Mouse (Mus musculus) MEL (cell line): ENCODE data around the gene Map3k20. TPM values are rescaled to one million over a fixed set of nuclear protein-coding genes. Genes with fewer than 3 reads are reported as not detected.

ENCODE experiments used
- DNase-seq: peaks from one replicate; pipeline ENCODE4 v3.0.0; 2011; ENCODE audit warnings: low read depth, low spot score
- H3K27ac ChIP-seq: 2 replicates; pipeline ENCODE4 v1.5.1; 2012; ENCODE audit warnings: low read depth, mild to moderate bottlenecking, control low read depth, low read length, moderate library complexity; ENCODE audit not compliant: control insufficient read depth
- H3K27me3 ChIP-seq, 2 experiments: fragments of 150-350 bp in 1 of 2; sonication (generic) in 1 of 2; 2 replicates each; pipeline ENCODE4 v1.6.1; 2012; ENCODE audit warnings: low read length in 2 of 2, mild to moderate bottlenecking in 2 of 2, improper control_type of control experiment in 1 of 2, moderate library complexity in 1 of 2; ENCODE audit not compliant: insufficient read depth in 2 of 2, control insufficient read depth in 1 of 2
- H3K36me3 ChIP-seq, 2 experiments: 2 replicates each; pipeline ENCODE4 v1.6.1; 2012 to 2014; ENCODE audit warnings: low read length in 2 of 2, improper control_type of control experiment in 1 of 2, inconsistent platforms in 1 of 2, mild to moderate bottlenecking in 1 of 2; ENCODE audit not compliant: insufficient read depth in 2 of 2, control insufficient read depth in 1 of 2
- H3K4me1 ChIP-seq, 2 experiments: fragments of 150-350 bp in 1 of 2; sonication (generic) in 1 of 2; 2 replicates each; pipeline ENCODE4 v1.6.1; 2012; ENCODE audit warnings: low read length in 2 of 2, improper control_type of control experiment in 1 of 2, mild to moderate bottlenecking in 1 of 2; ENCODE audit not compliant: insufficient read depth in 2 of 2, control insufficient read depth in 1 of 2
- H3K4me3 ChIP-seq, 2 experiments: fragments of 150-350 bp in 1 of 2; sonication (generic) in 1 of 2; 2 replicates each; pipeline ENCODE4 v1.5.1; 2012; ENCODE audit warnings: low read depth in 2 of 2, low read length in 2 of 2, mild to moderate bottlenecking in 2 of 2, moderate library complexity in 2 of 2, control low read depth in 1 of 2, improper control_type of control experiment in 1 of 2; ENCODE audit not compliant: control insufficient read depth in 1 of 2, insufficient read depth in 1 of 2
- H3K79me2 ChIP-seq: 2 replicates; pipeline ENCODE4 v1.6.1; 2012; ENCODE audit warnings: mild to moderate bottlenecking, low read length, moderate library complexity; ENCODE audit not compliant: control insufficient read depth, poor library complexity, insufficient read depth
- H3K9ac ChIP-seq: 2 replicates; pipeline ENCODE4 v1.6.1; 2012; ENCODE audit warnings: low read depth, mild to moderate bottlenecking, control low read depth, low read length, moderate library complexity; ENCODE audit not compliant: control insufficient read depth, poor library complexity, severe bottlenecking
- H3K9me3 ChIP-seq: fragments of 150-350 bp; sonication (generic); replicated peaks from 2 replicates; pipeline ENCODE4 v1.6.1; 2012; ENCODE audit warnings: mild to moderate bottlenecking, low read length, improper control_type of control experiment, moderate library complexity; ENCODE audit not compliant: insufficient read depth
- CTCF ChIP-seq, 3 experiments: IDR thresholded peaks in 2 of 3; conservative IDR thresholded peaks in 1 of 3; 2 replicates each; pipeline ENCODE4 v1.5.1; 2011 to 2012; ENCODE audit warnings: low read length in 3 of 3, low read depth in 2 of 3, mild to moderate bottlenecking in 2 of 3, improper control_type of control experiment in 1 of 3, inconsistent platforms in 1 of 3, mixed read lengths in 1 of 3, moderate library complexity in 1 of 3; ENCODE audit not compliant: control insufficient read depth in 1 of 3, insufficient read depth in 1 of 3, poor library complexity in 1 of 3, severe bottlenecking in 1 of 3
- ELF1 ChIP-seq: IDR thresholded peaks from 2 replicates; pipeline ENCODE4 v1.6.1; 2014; ENCODE audit warnings: low read depth, mild to moderate bottlenecking, inconsistent platforms, low read length, improper control_type of control experiment, moderate library complexity
- EP300 ChIP-seq, 2 experiments: IDR thresholded peaks; 2 replicates each; pipeline ENCODE4 v1.6.1; 2011; ENCODE audit warnings: improper control_type of control experiment in 2 of 2, low read length in 2 of 2, low read depth in 1 of 2, mild to moderate bottlenecking in 1 of 2
- ETS1 ChIP-seq: IDR thresholded peaks from 2 replicates; pipeline ENCODE4 v1.6.1; 2012; ENCODE audit warnings: low read depth, mild to moderate bottlenecking, inconsistent platforms, low read length, improper control_type of control experiment, moderate library complexity
- GATA1 ChIP-seq: IDR thresholded peaks from 2 replicates; pipeline ENCODE4 v1.6.1; 2011; ENCODE audit warnings: low read depth, low read length, improper control_type of control experiment
- HCFC1 ChIP-seq: IDR thresholded peaks from 2 replicates; pipeline ENCODE4 v1.6.1; 2012; ENCODE audit warnings: low read depth, mild to moderate bottlenecking, inconsistent platforms, low read length, improper control_type of control experiment, moderate library complexity
- JUND ChIP-seq: IDR thresholded peaks from 2 replicates; pipeline ENCODE4 v1.6.1; 2011; ENCODE audit warnings: low read depth, mild to moderate bottlenecking, improper control_type of control experiment, low read length
- MAFK ChIP-seq: IDR thresholded peaks from 2 replicates; pipeline ENCODE4 v1.6.1; 2011; ENCODE audit warnings: low read depth, mild to moderate bottlenecking, low read length, improper control_type of control experiment, borderline replicate concordance
- MEF2A ChIP-seq: IDR thresholded peaks from 2 replicates; pipeline ENCODE4 v1.6.1; 2014; ENCODE audit warnings: low read depth, mild to moderate bottlenecking, inconsistent platforms, low read length, improper control_type of control experiment; ENCODE audit not compliant: poor library complexity, insufficient replicate concordance, severe bottlenecking; ENCODE audit errors: extremely low read depth
- MXI1 ChIP-seq: IDR thresholded peaks from 2 replicates; pipeline ENCODE4 v1.6.1; 2011; ENCODE audit warnings: mild to moderate bottlenecking, low read depth, low read length, improper control_type of control experiment
- MYC ChIP-seq: IDR thresholded peaks from 2 replicates; pipeline ENCODE4 v1.6.1; 2011; ENCODE audit warnings: low read depth, mild to moderate bottlenecking, low read length, improper control_type of control experiment, moderate library complexity
- NELFE ChIP-seq: IDR thresholded peaks from 2 replicates; pipeline ENCODE4 v1.6.1; 2011; ENCODE audit warnings: low read depth, low read length, improper control_type of control experiment
- NRF1 ChIP-seq: IDR thresholded peaks from 2 replicates; pipeline ENCODE4 v1.6.1; 2014; ENCODE audit warnings: low read depth, mild to moderate bottlenecking, inconsistent platforms, low read length, improper control_type of control experiment, moderate library complexity; ENCODE audit not compliant: poor library complexity, insufficient read depth, severe bottlenecking
- POLR2A ChIP-seq, 2 experiments: IDR thresholded peaks; 2 replicates each; pipeline ENCODE4 v1.6.1; 2011 to 2012; ENCODE audit warnings: low read length in 2 of 2, mild to moderate bottlenecking in 2 of 2, control low read depth in 1 of 2, improper control_type of control experiment in 1 of 2, low read depth in 1 of 2, moderate library complexity in 1 of 2; ENCODE audit not compliant: control insufficient read depth in 1 of 2, insufficient read depth in 1 of 2, poor library complexity in 1 of 2
- POLR2AphosphoS5 ChIP-seq: IDR thresholded peaks from 2 replicates; pipeline ENCODE4 v1.6.1; 2012; ENCODE audit warnings: low read depth, borderline replicate concordance, mild to moderate bottlenecking, inconsistent platforms, low read length, moderate library complexity, mixed read lengths
- RAD21 ChIP-seq: IDR thresholded peaks from 2 replicates; pipeline ENCODE4 v1.6.1; 2011; ENCODE audit warnings: mild to moderate bottlenecking, low read depth, low read length, improper control_type of control experiment
- SIN3A ChIP-seq: IDR thresholded peaks from 2 replicates; pipeline ENCODE4 v1.6.1; 2012; ENCODE audit warnings: low read length, improper control_type of control experiment, inconsistent platforms
- TAL1 ChIP-seq: IDR thresholded peaks from 2 replicates; pipeline ENCODE4 v1.6.1; 2012; ENCODE audit warnings: mild to moderate bottlenecking, inconsistent platforms, low read length, moderate library complexity, mixed read lengths
- TBP ChIP-seq: IDR thresholded peaks from 2 replicates; pipeline ENCODE4 v1.8.0; 2011; ENCODE audit warnings: low read depth, low read length, improper control_type of control experiment
- TCF12 ChIP-seq: IDR thresholded peaks from 2 replicates; pipeline ENCODE4 v1.6.1; 2014; ENCODE audit warnings: low read depth, mild to moderate bottlenecking, inconsistent platforms, low read length, improper control_type of control experiment, moderate library complexity
- UBTF ChIP-seq: IDR thresholded peaks from 2 replicates; pipeline ENCODE4 v1.6.1; 2012; ENCODE audit warnings: low read depth, mild to moderate bottlenecking, inconsistent platforms, low read length, improper control_type of control experiment, moderate library complexity, borderline replicate concordance; ENCODE audit not compliant: insufficient read depth
- ZKSCAN1 ChIP-seq: IDR thresholded peaks from 2 replicates; pipeline ENCODE4 v1.6.1; 2012; ENCODE audit warnings: low read depth, mild to moderate bottlenecking, inconsistent platforms, low read length, improper control_type of control experiment, moderate library complexity
- ZMIZ1 ChIP-seq: IDR thresholded peaks from 2 replicates; pipeline ENCODE4 v1.6.1; 2012; ENCODE audit warnings: low read depth, mild to moderate bottlenecking, inconsistent platforms, low read length, improper control_type of control experiment, moderate library complexity
- polyA plus RNA-seq, 2 experiments: library from polyadenylated mRNA; stranded (reverse) in 1 of 2; unstranded in 1 of 2; fragments of >175 nt in 1 of 2; fragments of >200 nt in 1 of 2; gene quantifications; 2 replicates each; pipeline versions ENCODE4 v1.2.1 to v1.2.4; 2012; ENCODE audit warnings: low replicate concordance in 2 of 2, low read depth in 1 of 2; ENCODE audit not compliant: insufficient read length in 2 of 2, insufficient read depth in 1 of 2, missing spikeins in 1 of 2
- total RNA-seq: library from RNA; depleted of rRNA; stranded (reverse); fragments of 300-350 nt; gene quantifications from 2 replicates; pipeline ENCODE4 v1.2.3, GENCODE M21; 2012

Map3k20 gene
- total and polyA plus RNA-seq, 3 experiments = 7.4 to 9.6 TPM; not detected in 1

DNA sequence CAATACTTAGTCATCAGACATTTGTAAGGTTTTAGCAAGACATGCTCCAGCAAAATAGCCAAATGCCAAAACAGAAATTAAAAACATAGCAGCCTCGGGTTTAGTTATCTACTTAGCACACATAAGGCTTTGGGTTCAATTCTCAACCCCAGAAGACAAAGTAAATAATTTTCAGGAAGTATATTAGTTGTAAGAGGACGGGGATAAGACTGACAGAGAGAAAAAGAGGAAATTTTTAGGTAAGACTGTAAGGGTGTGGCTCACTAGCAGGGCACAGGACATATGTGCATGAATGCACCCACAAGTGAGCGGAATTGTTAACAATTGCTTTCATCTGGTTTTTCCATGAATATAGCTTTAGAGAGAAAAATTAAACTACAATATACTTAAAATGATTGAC lies 158.5 kb downstream of the Map3k20 start:
- H3K9ac ChIP-seq = no peak overlapping the region
- TF ChIP-seq TAL1 = peak; percentile 10; the same call in 1 of the 2 replicates
- TF ChIP-seq HCFC1 = no peak
- TF ChIP-seq MAFK = no peak
- TF ChIP-seq MXI1 = no peak
- peak; percentile 46; the same call in 1 of the 2 replicates for TF ChIP-seq TBP
- no peak for TF ChIP-seq POLR2A (IDR thresholded peaks at IDR 0.05; ENCODE audit: control insufficient read depth in 1 of 2, insufficient read depth in 1 of 2, low read depth in 1 of 2, low read length in 2 of 2, poor library complexity in 1 of 2)
- TF ChIP-seq GATA1 = peak; percentile 29; the same call in 1 of the 2 replicates
- TF ChIP-seq SIN3A = peak; percentile 43
- TF ChIP-seq RAD21 = no peak
- peak; percentile 56; the same call in 1 of the 2 replicates for TF ChIP-seq JUND
- no peak for TF ChIP-seq ZKSCAN1
- TF ChIP-seq MYC = 0 out of 2 replicates have a peak, but pooled peaks have one; percentile 32
- TF ChIP-seq MEF2A = no peak
- TF ChIP-seq TCF12 = peak; percentile 39; the same call in 1 of the 2 replicates
- TF ChIP-seq POLR2AphosphoS5 = no peak
- TF ChIP-seq UBTF = no peak
- no peak for TF ChIP-seq ZMIZ1
- no peak for TF ChIP-seq NELFE
- TF ChIP-seq CTCF (IDR thresholded peaks at IDR 0.05 in 2 of 3, conservative IDR thresholded peaks at IDR 0.05 in 1 of 3; ENCODE audit: control insufficient read depth in 1 of 3, insufficient read depth in 1 of 3, low read depth in 2 of 3, low read length in 3 of 3, poor library complexity in 1 of 3, severe bottlenecking in 1 of 3) = no peak
- TF ChIP-seq EP300 (IDR thresholded peaks at IDR 0.05; ENCODE audit: low read depth in 1 of 2, low read length in 2 of 2) = peak; percentile 45 to 70
- 0 out of 2 replicates have a peak, but pooled peaks have one; percentile 18 for TF ChIP-seq ETS1
- TF ChIP-seq ELF1 = 0 out of 2 replicates have a peak, but pooled peaks have one; percentile 24
- TF ChIP-seq NRF1 = no peak
- DNase-seq = peak; percentile 68
- no peaks in the 10 kb centered on the region for H3K79me2 ChIP-seq
- H3K27ac ChIP-seq = peak overlapping the region; percentile 64
- peaks cover 0 to 12% of the 10 kb centered on the region in 2 experiments; a peak in 2 of 4 replicates for H3K36me3 ChIP-seq
- H3K27me3 ChIP-seq = no peaks in the 10 kb centered on the region
- peak overlapping the region in 1 of 2 experiments; percentile 22; a peak in 1 of 4 replicates for H3K4me3 ChIP-seq
- H3K9me3 ChIP-seq = no peaks in the 10 kb centered on the region
- peaks cover 0 to 16% of the 10 kb centered on the region in 2 experiments; a peak in 3 of 4 replicates for H3K4me1 ChIP-seq
